Mouse (Mus musculus) lung, postnatal 36 days (tissue): ENCODE measurements around the gene Tspan32.

ENCODE experiments used
- DNase-seq: peaks from one replicate; pipeline ENCODE4 v3.0.0; 2022; ENCODE audit warnings: mixed read lengths

The Tspan32 gene

GRCm38 (mm10) chr7:143004727-143005343, at the start of gene Tspan32:
Tspan32 (plus strand) TSS chr7:143005046.
- peak; percentile 67 for DNase-seq

DNA sequence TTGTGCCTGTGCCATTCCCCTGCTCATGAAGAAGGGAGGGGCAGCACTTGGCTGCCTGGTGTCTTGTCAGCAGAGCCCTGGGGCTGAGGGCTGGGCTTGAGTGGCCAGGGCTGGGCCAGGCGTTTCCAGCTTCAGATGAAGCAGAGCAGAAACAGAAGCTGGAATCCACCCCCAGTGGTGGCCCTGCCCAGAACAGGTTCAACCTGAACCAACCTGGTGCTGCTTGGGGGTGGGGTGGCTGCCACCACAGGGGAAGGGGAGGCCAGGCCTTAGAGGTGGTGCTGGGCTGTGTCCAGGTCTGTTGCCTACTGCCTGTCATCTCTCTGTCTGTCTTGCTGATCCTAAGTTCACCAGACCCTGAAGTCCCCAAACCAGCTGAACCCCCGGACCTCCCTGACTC, 48.8 kb upstream of the Tspan32 start:
- no peak for DNase-seq

DNA sequence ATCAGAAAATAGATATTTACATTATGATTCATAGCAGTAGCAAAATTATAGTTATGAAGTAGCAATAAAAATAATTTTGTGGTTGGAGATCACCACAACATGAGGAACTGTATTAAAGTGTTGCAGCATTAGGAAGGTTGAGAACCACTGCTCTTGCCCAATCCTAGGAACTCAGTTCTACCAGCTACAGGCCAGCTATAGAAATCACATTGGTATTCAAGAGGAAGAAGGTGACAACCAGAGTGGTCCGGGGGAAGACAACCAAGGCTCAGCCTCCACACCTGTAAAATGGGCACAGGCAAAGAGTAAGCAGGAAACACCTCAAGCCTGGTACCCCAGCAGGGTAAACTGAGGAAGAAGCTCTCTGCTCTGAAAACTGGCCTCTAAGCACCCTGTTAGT, 46.0 kb upstream of the Tspan32 start:
- no peak for DNase-seq

GRCm38 (mm10) chr7:142959752-142960151, 45.1 kb upstream of the Tspan32 start:
- no peak for DNase-seq

DNA sequence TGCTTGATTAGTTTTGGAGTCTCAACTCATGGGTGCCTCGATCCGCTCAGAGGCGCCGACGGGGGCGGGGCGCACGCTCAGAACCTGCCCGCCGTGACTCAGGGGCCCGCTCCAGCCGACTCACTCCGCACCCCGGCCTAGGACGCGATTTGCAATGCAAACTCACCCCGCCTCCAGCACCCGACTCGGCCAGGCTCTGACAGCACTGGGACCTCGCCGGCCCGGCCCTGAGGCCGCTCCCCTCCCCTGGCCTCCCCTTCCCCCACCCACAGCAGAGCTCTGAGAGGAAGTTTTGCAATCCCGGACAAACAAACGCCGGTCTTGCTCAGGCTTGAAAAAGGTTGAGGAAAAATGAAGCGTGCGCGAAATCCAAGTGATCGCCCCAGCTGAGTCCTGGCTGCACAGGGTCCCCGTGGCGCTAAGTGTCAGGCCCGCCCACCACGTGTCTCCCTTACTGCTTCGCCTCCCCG, 37.4 kb upstream of the Tspan32 start:
- peak; percentile 54 for DNase-seq

GRCm38 (mm10) chr7:142967884-142968808, 36.7 kb upstream of the Tspan32 start:
- peak; percentile 55 for DNase-seq

DNA sequence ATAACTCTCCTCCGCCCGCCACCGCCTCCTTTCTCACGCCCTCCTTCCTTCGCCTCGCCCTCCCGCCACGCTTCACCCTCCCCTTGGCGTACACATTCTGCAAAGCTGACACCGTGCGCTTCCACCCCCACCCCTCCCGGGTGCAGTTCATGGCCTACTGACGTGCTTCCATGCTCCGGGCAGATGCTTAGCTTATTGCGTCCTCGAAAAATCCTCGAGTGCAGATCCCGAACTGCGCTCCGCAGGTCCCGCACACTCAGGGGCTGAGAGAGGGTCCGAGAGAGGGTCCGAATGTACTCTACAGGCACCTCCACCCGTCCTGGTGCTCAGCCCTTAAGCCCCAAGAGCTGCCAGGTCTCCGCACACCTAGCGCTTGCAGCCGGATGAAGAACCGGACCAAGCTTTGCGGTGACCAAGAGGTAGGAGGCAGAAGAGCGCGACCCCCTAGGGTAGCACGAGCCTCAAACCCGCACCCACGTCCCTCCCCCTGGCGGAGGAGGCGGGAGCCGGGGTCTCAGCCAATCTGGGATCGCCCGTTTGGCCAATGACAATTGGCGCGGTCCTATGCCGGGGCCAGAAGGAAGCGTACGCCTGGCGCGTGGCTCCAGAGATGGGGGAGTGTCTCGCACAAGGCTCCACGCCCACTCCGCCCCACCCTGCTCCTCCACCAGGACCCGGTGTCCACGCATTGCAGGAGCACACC, 35.9 kb upstream of the Tspan32 start, which contains the start of gene Ascl2:
TSS of gene Ascl2 (minus strand) at position 456 of the 703 bp plus-strand sequence.
- peak; percentile 4 for DNase-seq

DNA sequence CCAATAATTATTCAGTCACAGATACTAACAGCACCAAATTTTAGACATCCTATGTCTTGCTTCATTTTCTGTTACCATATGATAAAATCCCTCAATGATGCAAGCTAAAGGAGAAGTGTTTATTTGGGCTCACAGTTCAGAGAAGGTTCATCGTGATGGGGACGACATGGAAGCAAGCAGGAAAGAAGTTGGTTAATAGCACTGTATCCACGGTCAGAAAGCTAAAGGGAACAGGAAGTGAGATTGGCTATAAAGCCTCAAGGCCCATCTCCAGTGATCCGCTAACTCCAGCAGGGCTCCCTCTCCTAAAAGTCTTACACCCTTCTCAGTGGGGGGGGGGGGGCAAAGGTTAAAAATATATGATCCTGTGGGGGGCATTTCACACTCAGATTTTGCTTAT, 22.9 kb upstream of the Tspan32 start:
- DNase-seq: no peak

GRCm38 (mm10) chr7:142985146-142985545, 19.7 kb upstream of the Tspan32 start:
- no peak for DNase-seq

- DNase-seq: no peak
These were observed 17.1 kb upstream of the Tspan32 start for GRCm38 (mm10) chr7:142987718-142988117.

GRCm38 (mm10) chr7:142995004-142995403, 9.8 kb upstream of the Tspan32 start:
- no peak for DNase-seq

DNA sequence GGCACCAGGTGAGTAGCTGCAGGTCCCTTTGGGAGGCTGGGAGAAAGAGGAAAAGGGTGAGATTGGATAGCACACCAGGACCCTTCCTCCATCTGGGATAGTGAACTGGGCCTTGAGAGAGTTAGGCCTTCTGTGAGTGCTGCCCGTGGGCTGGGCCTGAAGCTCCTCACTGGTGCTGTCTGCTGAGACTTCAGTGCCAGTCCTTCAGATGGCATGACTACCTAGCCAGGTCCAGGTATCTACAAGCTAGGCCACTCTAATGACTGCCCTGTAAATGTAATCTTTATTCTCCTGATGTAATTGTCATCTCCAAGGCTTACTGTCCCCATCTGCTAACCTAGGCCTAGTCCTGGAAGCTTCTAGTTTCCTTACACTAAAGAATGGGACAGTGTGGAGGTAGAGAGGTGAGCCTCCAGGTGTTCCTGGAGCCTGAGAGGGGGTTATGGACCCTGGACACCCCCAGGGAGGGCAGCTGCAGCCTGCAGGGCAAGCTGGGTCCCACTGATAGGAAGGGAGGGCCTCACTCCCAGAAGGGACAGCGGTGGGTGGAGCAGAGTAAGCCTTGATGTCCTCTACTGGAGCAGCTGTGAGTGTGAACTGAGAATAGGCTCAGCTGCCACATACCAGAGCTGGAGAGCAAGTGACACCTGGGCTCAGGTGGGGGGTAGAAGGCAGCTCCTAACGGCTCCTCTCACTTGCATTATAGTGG, 9.1 kb upstream of the Tspan32 start:
- no peak for DNase-seq

DNA sequence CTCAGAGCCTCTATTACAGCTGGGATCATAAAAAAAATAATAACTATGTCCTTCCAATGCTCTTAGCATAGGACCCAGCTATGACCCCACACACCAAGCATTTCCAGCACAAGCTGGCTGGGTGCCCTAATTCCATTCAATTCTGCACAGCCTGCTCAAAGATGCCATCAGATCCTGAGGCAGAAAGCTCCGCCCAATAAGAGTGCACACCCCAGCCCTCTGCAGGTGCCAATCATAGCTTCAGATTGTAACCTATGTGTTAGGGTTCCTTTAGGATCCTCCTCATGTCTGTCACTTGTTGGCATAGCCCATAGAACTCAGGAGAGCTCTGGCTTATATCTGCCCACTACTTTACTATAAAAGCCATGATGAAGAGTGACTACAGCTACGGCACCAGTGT, 7.8 kb upstream of the Tspan32 start:
- no peak for DNase-seq

- peak; percentile 69 for DNase-seq
These were observed 7.3 kb upstream of the Tspan32 start for GRCm38 (mm10) chr7:142997403-142998150.

DNA sequence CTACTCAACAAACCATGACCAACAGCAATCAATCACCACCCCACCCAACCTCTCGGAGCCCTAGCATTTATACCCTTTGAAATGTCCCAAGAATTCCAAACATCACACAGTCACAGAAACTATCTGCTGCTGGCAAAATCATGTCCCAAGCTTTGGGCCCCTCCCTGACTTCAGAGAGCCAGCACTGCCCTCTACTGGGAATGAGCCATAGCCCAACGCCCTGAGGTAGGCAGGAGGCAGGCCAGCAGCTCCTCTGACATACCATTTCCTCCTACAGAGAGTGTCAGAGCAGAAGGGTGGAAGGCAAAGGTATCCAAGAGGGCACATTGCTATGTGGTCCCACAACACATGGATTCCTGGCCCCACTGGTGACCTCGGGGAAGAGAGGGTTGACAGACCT, 2.2 kb upstream of the Tspan32 start:
- DNase-seq: peak; percentile 75

GRCm38 (mm10) chr7:143005344-143006096, 674 bp downstream of the Tspan32 start:
- no peak for DNase-seq

DNA sequence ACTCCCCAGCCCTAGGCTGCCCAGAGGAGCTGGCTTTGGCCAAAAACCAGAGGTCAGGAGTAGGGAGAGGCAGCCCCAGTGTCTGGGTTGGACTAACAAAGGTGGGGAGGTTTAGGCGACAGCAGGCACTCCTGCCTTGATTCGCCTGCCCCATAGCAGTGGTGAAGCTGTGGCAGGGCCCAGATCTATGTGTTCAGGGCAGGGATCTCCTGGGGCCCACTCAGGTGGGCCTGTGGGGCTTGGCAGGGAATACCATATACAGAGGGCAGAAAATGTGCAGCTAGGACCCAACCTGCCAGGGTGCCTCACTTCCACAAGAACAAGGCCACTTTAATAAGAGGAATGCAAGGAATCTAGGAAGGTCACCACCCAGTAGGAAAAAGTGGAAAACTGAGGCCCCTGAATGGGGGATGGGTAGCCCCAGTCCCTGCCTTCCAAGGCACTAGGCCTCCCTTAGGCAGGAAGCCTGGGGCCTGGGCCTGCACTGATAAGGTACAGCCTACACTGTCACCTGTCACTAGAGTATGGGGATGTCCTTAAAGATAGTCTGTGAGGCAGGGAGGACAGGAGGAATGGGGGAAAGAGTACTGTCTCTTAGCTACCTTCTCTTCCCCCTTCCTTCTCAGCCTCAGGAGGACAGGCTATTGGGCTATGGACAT, 1.4 kb downstream of the Tspan32 start:
- no peak for DNase-seq

DNA sequence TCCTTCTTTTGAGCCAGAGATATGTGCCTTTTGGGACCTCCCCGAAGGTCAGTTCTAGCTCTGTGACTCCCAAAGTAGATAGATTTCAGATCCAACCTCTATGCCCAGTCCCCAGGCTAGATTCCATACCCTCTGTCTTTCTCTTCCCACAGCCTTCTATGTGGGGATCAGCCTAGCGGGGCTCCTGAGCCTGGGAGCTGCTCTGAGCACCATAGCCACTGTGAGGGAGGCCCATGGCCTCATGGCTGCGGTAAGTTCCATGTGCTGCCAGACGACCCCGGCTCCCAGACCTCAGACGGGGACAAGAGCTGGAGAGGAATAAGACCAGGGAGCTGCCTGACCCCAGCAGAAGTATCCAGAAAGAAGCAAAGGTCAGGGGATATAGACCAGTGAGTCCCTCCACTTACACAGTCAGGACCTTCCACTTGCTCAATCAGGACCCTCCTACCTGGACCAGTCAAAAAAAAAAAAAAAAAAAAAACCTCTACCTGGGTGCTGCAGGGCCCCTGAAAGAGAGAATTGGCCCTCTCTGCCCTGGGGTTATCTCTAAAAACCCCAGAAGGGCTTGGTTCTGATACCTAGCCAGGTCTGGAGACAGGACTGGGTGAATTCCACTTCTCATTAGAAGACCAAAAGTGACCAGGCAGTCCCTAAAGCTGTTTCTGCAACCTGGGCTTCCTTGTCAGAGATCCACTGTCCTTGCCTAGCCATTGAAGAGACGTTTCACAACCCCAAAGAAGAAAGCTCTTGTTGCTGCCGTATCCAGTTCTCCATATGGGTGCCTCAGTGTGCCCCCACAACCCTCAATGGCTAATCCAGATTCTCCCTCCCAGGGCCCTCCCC, 2.1 kb downstream of the Tspan32 start:
- no peak for DNase-seq

DNA sequence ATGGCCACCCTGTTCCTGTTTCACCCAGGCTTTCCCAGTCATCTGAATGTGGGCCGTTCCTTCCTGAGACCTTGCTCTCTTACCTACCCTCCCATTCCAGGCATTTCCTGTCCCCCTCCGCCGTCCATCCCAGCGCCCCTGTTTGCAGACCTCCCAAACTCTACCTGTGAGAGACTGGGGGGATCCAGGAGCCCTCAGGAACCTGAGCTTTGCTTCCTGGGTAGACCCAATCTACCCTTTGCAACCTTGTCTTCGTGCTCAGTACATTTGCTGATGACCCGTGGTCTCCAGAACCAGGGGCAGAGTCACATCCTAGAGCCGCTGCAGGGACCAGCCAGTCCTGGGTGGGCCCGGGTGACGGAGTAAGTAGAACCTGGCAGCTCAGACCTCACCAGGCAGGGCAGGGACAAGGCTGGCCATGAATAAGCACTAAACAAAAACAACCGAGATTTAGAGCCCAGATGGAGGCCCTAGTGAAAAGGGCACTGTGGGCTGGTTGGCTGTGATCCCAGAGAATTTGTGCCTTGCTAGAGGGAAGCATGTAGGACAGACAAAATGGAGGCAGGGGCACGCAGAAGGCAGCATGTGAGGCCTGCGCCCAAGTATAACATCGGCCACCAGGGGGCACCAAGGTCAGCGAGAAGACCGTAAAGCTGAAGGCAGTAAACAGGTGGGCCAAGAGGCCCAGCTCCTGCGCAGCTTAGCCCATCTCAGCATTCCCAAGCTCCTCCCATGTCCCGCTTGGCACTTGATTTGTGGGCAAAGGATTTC, 2.9 kb downstream of the Tspan32 start:
- peak; percentile 98 for DNase-seq
